Mouse (Mus musculus) embryonic fibroblast, embryonic 13.5 days (primary cell): ENCODE measurements around the gene Rpl13a.
"Not testable (repeated sequence)": the region's sequence is repeated elsewhere in the genome, so short reads cannot be mapped to it uniquely, and the experiment has no call there.

Experiments
- CTCF ChIP-seq: IDR thresholded peaks from 2 replicates; pipeline ENCODE4 v1.5.1; 2011; ENCODE audit warnings: mild to moderate bottlenecking, control low read depth, low read length, moderate library complexity, borderline replicate concordance; ENCODE audit not compliant: insufficient read depth
- POLR2A ChIP-seq: IDR thresholded peaks from 2 replicates; pipeline ENCODE4 v1.6.1; 2011; ENCODE audit warnings: low read depth, mild to moderate bottlenecking, control low read depth, low read length, moderate library complexity

DNA sequence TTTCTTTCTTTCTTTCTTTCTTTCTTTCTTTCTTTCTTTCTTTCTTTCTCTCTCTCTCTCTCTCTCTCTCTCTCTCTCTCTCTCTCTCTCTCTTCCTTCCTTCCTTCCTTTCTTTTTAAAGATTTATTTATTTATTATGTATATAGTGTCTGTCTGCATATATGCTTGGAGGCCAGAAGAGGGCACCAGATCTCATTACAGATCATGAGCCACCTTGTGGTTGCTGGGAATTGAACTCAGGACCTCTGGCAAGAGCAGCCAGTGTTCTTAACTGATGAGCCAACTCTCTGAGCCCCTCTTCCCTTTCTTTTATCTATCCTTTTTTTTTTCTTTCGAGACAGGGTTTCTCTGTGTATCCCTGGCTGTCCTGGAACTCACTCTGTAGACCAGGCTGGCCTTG is 45.2 kb upstream of the Rpl13a start:
- TF ChIP-seq POLR2A, CTCF: not testable (repeated sequence)
